Mouse (Mus musculus) olfactory bulb, adult 2 months (tissue): ENCODE measurements around the gene Mfap3.

Experiments
- CTCF ChIP-seq: fragments of 200-500 bp; IDR thresholded peaks from 2 replicates; pipeline ENCODE4 v1.5.1; 2012; ENCODE audit warnings: low read depth, mild to moderate bottlenecking, low read length, moderate library complexity; ENCODE audit not compliant: insufficient read depth
- POLR2A ChIP-seq: fragments of 200-500 bp; IDR thresholded peaks from 2 replicates; pipeline ENCODE4 v1.6.1; 2012; ENCODE audit warnings: mild to moderate bottlenecking, low read depth, low read length, moderate library complexity; ENCODE audit not compliant: insufficient read depth

- TF ChIP-seq CTCF = no peak
- no peak for TF ChIP-seq POLR2A
Measured at GRCm38 (mm10) chr11:57497701-57498100, 20.8 kb upstream of the Mfap3 start.
